Mouse (Mus musculus) large intestine, adult 2 months (tissue): ENCODE data around the gene Dcaf4. TPM values are rescaled to one million over a fixed set of nuclear protein-coding genes. Genes with fewer than 3 reads are reported as not detected.

Experiments
- DNase-seq: peaks from one replicate; pipeline ENCODE4 v3.0.0-alpha.2; 2012; ENCODE audit warnings: low read depth, low spot score
- WGBS: fragments of 180-500 bp; shearing (Covaris S2); methylation state at CpG from one replicate; pipeline ENCODE4 v1.1.7; 2018; 5-methylcytosine and 5-hydroxymethylcytosine counted together
- polyA plus RNA-seq: library from polyadenylated mRNA; depleted of rRNA; stranded (reverse); fragments of >200 nt; gene quantifications from 2 replicates; pipeline ENCODE4 v1.2.3, GENCODE M21; 2012; rRNA removed

Dcaf4 gene
- polyA plus RNA-seq: 13.5 and 16.2 TPM in 2 replicates

DNA sequence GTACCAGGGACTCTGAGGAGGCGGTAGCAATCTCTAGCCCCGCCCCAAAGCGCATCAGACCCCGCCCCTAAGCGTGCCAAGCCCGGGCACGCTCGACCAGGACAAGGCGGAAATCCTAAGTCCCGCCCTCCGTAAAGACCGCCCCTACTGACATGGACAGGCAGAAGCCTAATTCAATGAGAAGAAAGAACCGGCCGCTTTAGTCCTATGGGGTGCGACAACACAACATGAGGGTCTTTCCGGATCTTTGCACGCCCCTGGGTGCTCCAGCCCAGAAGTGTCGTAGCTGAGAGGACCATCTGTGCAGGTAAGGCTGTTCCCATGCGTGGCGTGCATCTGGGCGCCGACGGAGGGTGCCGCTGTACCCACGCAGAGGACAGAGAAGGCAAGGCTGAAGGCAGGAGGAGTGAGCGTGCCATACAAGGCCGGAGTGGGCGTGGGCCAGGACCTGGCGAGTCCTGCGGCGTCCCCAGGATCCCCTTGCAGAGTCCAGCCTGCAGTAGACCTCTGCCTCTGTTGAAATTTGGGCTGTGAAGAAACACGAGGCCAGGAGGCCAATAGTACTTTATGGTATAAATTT is at the start of gene Dcaf4:
Gene Dcaf4, plus strand, starts transcription at position 156 of the 580 bp plus-strand sequence.
- peak; percentile 91 for DNase-seq
- WGBS: under 1% methylated on average over 32 of the region's 32 CpGs

DNA sequence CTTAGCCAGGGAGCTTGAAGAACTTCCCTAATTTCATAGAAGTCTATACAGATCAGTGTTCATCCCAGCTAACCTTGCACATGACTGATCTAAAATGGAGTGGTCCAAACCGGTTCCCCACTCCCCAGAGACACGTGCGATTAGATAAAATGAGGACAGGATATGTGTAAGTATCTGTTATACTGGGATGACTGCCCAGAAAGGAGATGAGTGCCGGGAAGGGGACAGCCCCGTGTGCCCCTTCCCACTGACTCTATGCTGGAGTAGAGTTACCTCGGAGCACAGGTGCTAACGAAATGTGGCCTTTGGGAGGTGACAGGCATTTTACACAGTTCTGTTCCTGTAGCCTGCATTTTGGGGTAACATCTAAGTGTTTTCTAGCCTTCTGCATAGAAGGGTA is 48.5 kb upstream of the Dcaf4 start:
- WGBS: 81% methylated on average over 7 of the region's 7 CpGs
- no peak for DNase-seq

DNA sequence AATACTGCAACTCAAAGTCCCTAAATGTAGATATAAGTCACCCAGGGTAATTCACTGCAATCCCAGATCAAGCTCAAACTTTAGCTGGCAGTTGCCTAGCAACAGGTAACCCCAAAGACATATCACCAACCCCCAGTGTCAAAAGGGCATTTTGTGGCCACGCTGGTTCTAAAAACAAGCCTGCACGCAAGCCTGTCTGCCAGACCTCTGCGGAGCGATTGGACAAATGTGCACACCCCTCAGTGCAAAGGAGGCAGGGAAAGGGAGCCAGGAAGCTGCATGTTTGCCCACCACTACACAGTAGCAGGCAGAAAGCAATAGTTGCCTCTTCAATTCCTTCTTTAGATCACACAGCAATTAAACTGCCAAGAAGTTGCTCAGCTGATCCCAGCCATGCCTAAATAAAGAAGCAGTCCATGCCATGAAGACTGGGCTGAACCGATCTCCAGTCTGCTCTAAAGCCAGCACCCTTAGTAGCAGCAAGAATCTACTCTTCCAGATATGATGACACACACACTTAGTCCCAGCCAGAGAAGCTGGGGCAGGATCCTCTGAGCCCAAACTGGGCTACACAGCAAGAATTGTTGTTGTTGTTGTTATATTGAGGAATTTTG is 46.2 kb upstream of the Dcaf4 start:
- no peak for DNase-seq
- 35% methylated on average over 5 of the region's 5 CpGs for WGBS

DNA sequence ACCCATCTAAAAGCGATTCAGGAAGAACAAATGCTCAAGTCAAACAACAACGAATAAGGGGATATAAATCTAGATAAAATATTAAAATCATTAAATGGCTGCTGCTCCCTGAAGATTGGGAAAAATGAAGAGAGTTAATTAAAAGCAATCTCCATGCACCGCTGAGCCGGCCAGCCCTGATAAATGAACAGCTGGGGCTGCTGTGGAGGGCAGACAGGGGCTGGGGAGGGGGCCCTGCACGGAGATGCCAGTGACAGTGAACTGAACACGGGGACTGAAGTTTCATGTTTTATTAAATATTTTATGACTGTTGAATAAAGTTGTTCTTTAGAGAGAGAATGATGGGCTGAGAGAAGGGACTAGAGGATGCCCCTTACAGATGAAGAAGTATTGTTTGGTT is 44.8 kb upstream of the Dcaf4 start:
- WGBS: 58% methylated on average over 6 of the region's 6 CpGs

DNA sequence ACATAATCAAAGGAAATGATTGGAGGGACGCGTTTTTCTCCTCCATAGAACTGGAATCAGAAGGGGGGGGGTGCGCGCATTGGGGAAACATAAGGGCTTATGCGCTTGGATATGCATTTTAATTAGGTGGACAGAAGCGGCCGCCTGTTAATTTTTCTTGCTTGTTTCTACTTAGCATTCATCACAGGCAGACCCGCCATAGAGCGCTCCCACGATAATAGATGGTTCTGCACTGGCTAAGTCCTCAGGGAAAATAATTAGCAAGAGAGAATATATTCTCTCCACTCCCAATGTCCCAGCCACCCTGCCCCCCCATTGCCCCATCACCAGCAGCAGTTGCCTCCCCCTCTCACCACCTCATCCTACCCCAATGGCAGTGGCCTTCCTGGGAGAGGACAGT is 44.0 kb upstream of the Dcaf4 start:
- WGBS: 92% methylated on average over 10 of the region's 10 CpGs
- DNase-seq: no peak

More for the DNA sequence above, 44.8 kb upstream of the Dcaf4 start:
- no peak for DNase-seq

DNA sequence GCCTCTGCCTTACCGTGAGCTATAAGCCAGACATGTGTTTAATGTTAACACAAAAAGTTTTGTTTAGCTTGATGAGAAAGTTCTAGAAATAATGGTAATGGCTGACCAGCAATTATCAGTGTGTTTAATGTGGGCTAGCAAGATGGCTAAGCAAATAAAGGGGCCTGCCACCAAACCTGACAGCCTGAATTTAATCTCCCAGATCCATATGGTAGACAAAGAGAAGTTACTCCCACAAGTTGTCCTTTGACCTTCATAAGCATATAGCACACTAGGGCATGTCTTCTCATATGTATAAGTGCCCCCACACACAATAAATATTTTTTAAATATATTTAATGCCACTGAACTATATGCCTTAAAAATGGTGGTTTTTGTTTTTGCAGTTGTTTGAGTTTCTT is 41.1 kb upstream of the Dcaf4 start:
- DNase-seq: no peak
- 80% methylated on average over 1 of the region's 1 CpGs for WGBS

DNA sequence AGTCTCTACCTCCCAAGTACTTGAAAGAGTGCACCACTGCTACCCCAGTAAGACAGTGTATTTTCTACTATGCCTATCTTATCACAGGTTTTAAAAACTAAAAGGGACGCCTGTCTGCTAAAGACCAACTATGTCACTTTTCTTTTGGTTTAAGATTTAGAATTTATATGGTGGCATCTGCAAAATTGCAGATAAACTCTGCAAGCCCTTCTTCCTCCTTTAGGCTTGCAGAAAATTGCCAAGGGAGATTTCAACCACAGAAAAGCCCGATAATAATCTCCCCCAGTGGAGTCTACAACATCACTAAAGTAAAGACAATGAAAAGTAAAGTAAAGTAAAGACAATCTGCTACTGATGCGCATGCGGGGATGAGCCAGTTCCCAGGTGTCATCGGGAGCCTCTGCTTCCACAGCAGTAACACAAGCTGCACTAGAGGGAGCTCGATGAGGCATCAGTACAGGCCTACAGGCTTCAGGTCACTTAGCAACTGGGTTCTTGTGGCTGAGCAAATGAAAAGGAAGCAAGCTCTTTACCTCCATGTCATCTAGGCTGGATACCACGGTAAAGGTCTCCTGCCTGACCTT is 40.4 kb upstream of the Dcaf4 start:
- WGBS: 76% methylated on average over 7 of the region's 7 CpGs
- no peak for DNase-seq

DNA sequence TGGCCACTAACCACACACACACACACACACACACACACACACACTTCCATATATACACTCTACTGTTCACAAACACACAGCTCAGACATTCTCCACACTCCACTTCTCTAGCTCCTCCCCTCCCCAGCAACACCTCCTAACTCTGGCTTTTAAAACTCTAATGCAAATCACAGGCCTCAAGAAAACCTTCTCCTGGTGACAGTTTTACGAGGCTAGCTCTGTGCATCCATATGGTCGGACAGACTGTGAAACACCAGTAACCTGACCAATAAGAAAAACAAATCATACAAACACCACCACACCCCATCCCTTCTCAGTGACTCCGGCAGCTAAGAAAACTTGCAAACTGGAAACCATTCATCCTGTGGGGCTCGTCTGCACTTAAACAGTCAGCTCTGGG is 38.8 kb upstream of the Dcaf4 start:
- WGBS: 56% methylated on average over 4 of the region's 4 CpGs

DNA sequence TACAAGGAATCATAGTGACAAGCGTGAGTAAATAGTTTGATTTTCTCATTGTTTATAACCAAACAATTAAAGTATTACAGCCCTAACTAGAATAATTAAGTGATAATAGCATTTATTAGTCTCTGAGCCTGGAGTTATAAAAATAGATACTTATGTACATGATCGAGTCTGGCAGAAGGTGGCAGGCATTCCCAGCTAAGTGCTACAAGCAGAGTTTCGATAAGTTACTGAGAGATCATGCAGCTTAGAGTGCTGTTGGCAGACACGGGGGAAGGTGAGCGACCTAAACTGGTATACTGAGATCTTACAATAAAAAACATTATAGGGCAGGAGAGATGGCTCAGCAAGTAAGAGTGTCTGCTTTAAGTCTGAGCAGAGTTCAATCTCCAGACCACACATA is 36.6 kb upstream of the Dcaf4 start:
- WGBS: 59% methylated on average over 5 of the region's 5 CpGs
- DNase-seq: no peak

More for the DNA sequence above, 38.8 kb upstream of the Dcaf4 start:
- no peak for DNase-seq

DNA sequence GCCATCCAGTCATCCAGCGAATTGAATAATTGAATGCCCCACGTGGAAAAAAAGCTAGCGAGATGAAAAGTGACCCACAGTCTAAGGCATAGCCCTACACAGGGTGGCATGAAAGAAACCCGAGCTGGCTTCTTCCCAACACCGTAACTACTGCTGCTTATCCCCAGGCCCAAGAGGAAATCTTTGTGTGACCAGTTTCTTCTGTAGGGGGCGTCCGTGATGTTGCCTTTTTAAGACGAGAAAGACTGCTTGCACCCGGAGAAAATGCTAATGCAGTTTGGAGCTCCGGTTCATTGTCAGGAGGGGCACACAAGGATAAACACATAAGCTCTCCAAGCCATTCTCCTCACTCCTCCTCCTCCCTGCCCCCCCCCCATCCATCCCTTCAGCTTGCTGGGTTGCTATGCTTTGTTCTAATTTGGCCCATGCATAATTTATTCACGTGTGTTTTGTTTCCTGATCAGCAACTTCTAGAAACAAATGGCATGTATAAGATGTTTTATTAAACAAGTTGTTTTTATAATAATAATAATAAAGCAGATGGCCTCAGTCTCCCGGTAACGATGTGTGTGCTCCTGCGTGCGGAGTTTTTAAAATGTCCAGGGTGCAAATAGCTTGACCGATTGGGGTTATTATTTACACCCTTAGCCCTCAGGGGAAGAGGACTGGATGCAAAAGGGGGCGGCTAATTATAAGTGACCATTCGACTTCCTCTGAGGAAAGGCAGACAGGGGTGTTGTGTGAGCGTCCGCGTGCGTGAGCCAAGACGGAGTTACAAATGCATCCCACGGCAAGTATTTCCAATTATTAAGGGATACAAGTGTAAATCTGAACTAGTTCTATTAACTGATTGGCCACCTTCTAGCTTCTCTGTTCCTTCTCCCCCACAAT is 35.2 kb upstream of the Dcaf4 start:
- no peak for DNase-seq
- 24% methylated on average over 24 of the region's 24 CpGs for WGBS

DNA sequence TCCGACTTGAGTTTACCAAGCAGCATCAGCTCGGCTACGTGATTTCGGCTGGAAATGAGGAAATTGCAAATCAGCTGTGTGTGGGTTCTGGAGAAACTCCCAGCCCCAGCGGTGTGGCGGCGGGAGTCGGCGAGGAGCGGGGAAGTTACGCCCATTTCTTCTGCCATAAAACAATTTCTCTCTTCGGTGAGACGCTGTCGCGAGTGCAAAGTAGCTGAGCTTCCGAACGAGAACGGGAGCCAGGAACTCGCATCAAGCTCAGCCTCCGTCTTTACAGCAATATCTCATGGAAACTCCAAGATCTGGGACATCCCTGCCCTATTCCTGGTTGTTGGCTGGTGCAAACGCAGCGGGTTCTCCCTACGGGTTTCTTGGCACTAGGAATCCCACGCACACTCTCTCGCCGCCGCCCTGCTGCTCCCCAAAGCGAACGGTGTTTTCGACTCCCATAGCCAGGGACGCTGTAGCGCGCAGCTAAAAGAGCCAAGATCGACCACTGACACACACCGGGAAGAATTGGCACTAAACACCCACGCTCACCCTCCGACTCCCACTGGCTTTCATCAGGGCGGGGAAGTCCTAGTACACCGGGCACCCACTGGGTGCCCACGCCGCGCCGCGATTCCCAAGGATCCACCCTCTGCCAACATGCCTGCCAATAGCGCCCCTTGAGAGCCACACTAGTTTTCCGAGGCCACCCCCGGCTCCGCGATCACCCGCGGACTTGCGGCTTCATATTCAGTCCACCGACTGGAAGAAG is 34.2 kb upstream of the Dcaf4 start:
- WGBS: under 1% methylated on average over 53 of the region's 53 CpGs
- DNase-seq: peak; percentile 35

DNA sequence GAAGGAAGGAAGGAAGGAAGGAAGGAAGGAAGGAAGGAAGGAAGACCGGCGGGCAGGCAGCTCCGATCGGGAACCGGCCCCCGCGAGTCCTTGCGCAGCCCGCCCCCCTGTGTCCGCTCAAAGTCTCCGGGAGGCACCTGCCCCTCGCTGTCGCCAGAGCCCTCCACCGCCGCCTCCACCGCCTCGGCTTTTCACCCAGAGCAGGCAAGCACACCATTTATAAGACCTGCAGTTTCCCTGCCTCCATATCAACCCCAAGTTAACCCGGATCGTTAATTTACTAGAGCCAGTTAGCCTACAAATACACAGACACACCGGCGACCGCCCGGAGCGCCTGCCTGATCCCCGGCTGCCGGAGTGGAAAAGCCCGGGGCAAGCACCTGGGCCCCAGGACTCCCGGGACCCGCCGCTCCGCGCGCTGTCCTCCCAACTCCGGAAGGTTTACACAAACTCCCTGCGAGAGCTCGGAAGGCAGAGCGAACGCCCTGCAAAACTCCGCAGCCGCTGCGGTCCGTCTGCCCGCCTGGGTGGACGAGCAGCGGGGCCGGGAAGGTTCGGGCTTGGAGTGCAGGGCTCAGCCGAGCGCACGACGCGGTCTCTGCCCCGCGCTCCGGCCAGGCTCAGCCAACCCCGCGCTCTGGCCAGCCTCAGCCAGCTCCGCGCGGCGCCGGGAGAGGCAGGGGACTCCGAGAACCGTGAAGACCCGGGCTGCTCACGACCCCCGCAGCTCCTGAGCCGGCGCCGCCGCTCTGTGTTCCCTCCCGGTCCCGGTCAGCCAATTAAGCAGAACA is 33.4 kb upstream of the Dcaf4 start:
- under 1% methylated on average over 73 of the region's 73 CpGs for WGBS

DNA sequence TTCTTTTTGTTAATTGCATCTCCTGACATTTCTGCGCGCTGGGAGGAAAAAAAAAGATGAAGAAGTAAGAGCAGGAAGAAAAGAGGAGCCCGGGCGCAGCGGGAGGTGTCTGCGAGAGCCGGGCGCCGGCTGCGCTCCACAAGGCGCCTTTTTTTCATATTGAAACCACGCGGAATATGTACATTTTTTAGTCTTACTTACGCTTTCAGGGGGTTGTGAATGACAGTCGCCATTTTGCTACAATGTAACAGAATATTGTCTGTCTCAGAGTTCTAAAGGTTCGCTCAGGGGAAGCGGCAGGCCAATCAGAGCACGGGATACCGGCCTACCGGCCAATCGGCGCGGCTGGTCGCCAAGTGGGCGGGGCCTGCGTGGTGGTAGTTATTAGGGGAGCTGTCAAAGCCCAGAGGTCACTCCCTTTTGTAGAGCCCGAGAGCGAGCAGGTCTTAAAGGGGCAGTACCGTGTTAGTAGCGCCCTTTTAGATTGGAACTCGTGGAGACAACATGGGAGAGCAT is 32.7 kb upstream of the Dcaf4 start, which contains the start of gene Dpf3:
Gene Dpf3, minus strand, starts transcription at position 241 of the 516 bp plus-strand sequence.
- under 1% methylated on average over 31 of the region's 31 CpGs for WGBS
- DNase-seq: peak; percentile 90

More for the DNA sequence above, 33.4 kb upstream of the Dcaf4 start:
- no peak for DNase-seq

DNA sequence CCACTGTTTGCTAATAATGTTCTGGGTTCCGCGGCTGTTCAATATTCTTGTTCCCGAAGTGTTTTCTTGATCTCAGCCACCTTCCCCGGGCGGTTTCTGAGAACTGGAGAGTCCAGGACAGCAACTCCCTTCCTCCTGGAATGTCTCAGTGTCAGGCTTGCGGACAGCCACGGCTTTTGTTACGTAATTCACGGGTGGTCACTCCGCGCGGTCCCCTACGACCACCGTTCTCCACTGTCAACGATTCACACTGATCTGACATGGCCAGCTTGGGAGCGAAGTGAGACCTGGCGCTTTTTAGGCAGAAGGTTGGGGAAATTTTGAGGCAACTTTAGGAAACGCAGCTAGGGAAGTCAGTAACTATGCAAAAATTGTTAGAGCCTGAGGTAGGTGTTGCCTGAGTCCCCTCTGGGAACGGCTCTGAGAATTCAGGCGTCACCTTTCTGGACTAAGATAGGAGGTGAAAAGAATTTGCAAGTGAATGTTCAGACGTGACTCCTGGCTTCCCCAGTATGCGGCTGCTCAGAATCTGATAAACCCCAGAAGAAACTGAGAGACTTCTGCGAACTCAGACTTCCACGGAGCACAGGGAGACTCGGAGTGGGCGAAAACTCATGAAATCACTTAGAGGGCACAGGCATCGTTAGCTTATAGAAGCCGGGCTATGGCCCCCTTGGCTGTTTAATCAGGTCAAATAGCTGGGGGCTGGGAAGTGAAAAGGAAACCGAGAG is 31.9 kb upstream of the Dcaf4 start:
- DNase-seq: no peak
- under 1% methylated on average over 29 of the region's 29 CpGs for WGBS

DNA sequence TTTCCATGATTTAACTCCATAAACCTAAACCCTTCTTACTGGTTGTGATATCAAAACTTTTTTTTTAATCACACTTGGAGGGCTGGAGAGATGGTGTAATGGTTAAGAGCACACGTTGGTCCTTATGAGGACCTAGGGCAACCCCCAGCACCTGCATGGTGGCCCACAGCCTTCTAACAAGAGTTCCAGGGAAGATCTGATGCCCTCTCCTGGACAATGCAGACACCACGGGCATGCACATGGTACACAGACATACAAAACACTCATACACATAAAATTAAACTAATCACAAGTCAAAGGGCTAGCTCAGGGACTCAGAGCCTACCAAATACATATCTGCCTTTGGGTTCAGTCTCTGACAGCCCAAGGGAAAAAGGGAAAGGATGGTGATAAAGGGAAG is 30.5 kb upstream of the Dcaf4 start:
- 32% methylated on average over 2 of the region's 2 CpGs for WGBS

DNA sequence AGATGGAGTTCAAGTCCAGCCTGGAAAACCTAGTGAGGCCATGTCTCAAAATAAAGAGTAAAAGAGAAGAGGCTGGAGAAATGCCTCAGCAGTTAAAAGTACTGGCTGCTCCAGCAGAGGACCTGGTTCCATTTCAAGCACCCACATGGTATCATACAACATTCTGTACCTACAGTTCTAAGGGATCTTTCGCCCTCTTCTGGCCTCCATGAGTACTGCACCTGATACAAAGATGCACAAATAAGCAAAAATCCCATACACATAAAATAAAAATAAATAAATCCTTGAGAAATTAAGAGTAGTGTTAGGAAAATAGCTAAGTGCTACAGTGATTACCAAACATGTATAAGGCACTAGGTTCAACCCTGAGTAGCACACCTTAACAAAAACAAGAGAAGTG is 28.7 kb upstream of the Dcaf4 start:
- DNase-seq: no peak
- 53% methylated on average over 1 of the region's 1 CpGs for WGBS

More for the DNA sequence above, 30.5 kb upstream of the Dcaf4 start:
- no peak for DNase-seq

DNA sequence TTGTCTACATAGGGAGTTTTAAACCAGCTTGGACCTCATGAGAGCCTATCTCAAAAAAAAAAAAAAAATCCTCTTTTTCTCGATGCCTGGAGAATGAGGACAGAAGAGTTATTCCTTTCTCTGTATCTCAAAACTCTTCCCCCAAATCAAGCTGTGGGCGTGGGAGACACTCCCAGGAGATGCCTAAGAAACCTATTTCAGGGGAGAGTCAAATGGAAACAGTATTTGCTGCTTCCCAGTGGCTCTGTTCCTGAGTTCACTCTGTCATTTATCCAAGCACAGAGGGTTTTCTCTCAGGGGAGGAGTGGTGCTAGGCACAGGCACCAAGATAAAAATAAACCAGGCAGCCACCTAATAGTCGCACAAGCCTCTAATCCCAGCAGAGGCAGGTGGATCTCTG is 27.5 kb upstream of the Dcaf4 start:
- WGBS: 71% methylated on average over 3 of the region's 3 CpGs
- no peak for DNase-seq

DNA sequence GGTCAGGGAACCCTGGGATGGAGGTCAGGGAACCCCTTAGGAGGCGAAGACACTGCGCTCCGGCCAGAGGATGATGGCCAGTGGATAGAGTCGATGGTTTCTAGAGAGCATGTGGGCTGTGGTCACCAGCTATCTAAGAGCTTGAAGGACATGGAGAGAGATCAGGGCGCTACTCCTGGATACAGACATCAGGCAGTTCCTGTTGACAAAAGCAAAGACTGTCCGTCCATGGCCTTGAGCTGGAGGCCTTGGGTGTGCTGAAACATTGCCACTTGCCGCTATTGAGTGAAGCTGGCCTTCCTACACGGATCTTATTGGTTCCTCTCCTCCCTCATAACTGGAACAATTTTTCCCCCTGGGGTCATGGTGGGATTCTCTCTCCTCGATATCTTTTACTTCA is 26.1 kb upstream of the Dcaf4 start:
- 85% methylated on average over 9 of the region's 9 CpGs for WGBS
- DNase-seq: no peak
